Mouse (Mus musculus): ENCODE data around the gene Arhgap33.
"Not testable (repeated sequence)": the region's sequence is repeated elsewhere in the genome, so short reads cannot be mapped to it uniquely, and the experiment has no call there.

The Arhgap33 gene

DNA sequence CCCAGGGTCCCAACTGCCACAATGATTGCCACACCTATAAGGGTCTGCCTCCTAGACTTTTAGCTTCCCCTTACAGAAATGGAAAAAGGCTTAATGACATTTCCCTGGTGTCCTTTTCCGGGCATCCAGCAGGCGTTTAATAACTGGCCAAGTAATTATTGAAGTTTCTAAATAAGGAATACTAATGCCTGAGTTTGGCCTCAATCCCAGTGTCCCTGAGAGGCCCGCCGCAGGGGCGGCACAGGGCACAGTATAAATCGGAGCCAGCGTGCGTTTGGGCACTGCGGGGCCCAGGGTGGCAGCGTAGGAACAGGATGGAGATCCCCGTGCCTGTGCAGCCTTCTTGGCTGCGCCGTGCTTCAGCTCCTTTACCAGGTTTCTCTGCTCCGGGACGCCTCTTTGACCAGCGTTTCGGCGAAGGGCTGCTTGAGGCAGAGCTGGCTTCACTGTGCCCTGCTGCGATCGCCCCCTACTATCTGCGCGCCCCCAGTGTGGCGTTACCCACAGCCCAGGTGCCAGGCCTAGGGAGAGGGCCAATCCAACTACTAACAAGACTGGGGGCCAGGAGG is 18.2 kb upstream of the Arhgap33 start:
- DNase-seq (ENCODE audit: low spot score in 2 of 2), result no peak

- DNase-seq (ENCODE audit: low spot score in 2 of 2), result peak; percentile 84 to 94
Observed at GRCm38 (mm10) chr7:30552102-30553020, 17.5 kb upstream of the Arhgap33 start, which contains the start of the genes Hspb6 and Proser3. TSS of gene Hspb6 (plus strand) at chr7:30552178. TSS of gene Proser3 (minus strand) at chr7:30552299.

- no peak for DNase-seq (ENCODE audit: low spot score in 2 of 2)
Observed at GRCm38 (mm10) chr7:30551445-30552101, 16.7 kb upstream of the Arhgap33 start.

DNA sequence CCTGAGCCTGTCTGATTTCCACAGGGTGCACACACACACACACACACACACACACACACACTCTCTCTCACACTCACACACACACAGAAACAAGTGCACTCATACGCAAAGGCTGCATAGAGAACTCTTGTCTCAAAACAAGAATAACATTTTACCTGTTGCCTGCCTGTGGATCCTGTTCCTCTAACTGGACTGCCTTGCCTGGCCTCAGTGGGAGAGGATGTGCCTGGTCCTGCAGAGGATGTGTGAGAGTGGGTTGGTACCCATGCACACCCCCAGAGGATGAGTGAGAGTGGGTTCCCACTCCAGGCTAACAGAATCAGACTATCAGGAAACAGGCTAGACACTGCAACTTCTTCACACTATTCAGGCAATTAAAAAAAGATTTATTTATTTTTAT is 15.7 kb upstream of the Arhgap33 start:
- DNase-seq (ENCODE audit: low spot score in 2 of 2), result no peak

- no peak for DNase-seq (ENCODE audit: low spot score in 2 of 2)
Observed at GRCm38 (mm10) chr7:30549880-30550279, 15.0 kb upstream of the Arhgap33 start.

- DNase-seq (ENCODE audit: low spot score in 2 of 2), result no peak
Observed at GRCm38 (mm10) chr7:30544327-30544726, 9.5 kb upstream of the Arhgap33 start.

DNA sequence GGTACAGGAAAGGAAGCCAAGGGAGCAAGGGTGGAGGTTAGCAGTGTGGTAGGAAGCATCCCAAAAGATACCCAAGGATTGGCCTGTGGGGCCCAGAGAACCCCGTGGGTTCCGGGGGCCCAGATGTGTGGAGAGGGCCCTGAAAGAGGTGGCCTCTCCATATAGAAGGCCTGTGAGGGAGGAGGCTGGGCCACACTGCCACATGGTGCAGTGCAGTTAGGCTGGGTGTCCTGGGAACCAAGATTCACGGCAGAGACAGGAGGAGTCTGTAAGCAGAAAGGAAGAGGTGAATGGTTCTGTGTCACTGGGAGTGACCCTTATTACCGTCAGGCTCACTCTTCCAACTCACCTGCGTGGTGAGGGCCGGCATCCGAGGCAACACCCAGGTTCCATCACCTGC is 5.7 kb upstream of the Arhgap33 start:
- no peak for DNase-seq (ENCODE audit: low spot score in 2 of 2)

GRCm38 (mm10) chr7:30533941-30534632 is 773 bp downstream of the Arhgap33 start:
- no peak for DNase-seq (ENCODE audit: low spot score in 2 of 2)

DNA sequence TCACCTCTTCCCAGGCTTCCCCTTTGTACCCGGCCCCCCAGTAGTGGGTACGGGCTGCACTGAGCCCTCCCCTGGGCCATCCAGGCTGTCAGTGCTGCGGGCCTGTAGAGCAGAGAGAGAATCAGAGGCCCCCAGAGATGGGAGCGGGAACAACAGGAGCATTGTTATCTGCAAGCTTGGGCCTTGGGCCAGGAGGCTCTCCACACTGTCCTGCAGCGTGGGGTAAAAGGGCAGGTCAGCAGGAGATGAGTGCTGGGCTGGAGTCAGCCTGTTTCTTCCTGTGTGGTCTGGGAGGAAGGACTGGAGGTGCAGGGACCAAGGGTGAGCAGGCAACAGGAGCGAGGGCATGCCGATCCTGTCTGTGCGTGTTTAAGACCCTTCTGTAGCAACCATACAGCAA is 1.9 kb downstream of the Arhgap33 start:
- no peak for DNase-seq (ENCODE audit: low spot score in 2 of 2)

DNA sequence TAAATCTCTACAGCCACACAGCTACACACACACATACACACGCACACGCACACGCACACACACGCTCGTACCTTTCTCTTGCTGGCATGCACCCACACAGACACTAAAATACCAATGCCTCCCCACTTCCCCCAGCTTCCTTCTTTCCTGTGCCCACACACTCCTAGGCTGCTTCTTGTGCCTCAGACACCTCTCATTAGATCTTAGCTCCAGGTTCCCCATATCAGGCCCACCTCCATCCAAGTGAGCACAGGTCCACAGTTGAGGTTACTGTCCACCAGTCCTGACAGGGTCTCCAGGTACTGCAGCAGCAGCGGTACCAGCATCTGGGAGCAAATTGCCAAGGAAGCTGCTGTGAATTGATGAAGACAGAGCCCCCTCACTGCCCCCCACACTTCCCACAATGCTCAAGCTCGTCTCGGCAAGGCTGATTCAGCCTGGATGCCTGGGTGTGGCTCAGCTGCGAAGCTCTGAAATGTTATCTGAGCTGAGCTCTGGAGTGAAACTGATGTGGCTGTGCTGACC is 3.5 kb downstream of the Arhgap33 start:
- no peak for DNase-seq (ENCODE audit: low spot score in 2 of 2)

- no peak for DNase-seq (ENCODE audit: low spot score in 2 of 2)
Observed at GRCm38 (mm10) chr7:30526981-30527380, 7.9 kb downstream of the Arhgap33 start.

- DNase-seq (ENCODE audit: low spot score in 2 of 2), result no peak
Observed at GRCm38 (mm10) chr7:30526399-30526798, 8.5 kb downstream of the Arhgap33 start.

- DNase-seq (ENCODE audit: low spot score in 2 of 2), result no peak
Observed at GRCm38 (mm10) chr7:30525954-30526353, 8.9 kb downstream of the Arhgap33 start.

- no peak for DNase-seq (ENCODE audit: low spot score in 2 of 2)
Observed at GRCm38 (mm10) chr7:30524487-30524886, 10.4 kb downstream of the Arhgap33 start.

DNA sequence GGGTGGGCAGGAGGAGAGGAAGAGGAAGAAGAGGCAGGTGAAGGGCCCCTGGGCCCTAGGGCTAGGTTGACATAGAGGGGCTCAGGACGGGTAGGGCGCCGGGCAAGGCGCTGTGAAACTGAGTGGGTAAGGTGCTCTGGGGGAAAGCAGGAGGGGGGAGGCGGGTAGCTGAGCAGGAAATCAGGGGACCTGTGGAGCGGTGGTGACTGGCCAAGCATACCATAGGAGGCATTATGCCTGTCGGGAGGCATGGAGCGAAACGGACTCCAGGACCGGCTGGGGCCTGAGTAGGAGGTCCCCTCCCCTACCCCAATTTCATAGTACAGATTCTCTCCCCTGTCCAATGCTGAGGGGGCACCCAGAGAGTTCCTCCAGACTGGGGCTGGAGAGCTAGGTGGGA is 12.0 kb downstream of the Arhgap33 start:
- DNase-seq (ENCODE audit: low spot score in 2 of 2), result no peak

DNA sequence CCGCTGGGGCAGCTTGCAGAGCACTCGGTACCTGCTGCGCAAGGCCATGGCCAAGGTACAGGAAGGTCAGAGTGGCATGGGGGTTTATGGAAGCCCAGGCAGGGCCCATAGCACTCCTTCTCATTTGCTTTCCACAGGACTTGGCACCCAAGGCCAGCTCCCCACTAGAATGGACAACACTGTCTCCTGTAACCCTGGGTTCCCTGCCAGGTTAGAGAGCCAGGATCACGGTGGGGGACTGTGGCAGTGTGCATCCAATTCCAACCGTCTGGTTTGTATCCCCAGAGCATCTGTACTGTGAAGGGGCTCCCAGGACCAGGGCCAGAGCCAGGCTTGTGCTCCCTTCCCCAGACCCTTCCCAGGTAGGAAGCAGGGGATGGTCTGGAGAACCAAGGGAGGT is 14.0 kb downstream of the Arhgap33 start:
- DNase-seq (ENCODE audit: low spot score in 2 of 2), result peak in 1 of 2 experiments; percentile 45

DNA sequence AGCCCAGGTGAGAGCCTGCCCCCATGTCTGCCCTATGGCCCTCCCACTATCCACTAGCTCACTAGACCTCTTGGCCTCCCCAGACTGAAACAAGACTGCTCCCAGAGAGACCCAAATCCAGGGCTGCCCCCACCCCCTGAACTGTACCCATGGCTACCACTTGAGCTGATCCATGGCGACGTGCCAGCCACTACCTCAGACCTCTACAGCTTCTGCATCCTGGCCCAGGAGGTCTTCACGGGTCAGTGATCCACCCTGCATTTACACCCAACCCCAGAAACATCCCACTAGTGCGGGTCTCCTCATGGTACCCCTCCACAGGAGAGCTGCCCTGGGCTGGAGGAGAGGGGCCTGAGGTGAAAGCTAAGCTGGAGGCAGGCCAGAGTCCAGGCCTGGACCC is 14.5 kb downstream of the Arhgap33 start:
- peak in 1 of 2 experiments; percentile 42 for DNase-seq (ENCODE audit: low spot score in 2 of 2)

DNA sequence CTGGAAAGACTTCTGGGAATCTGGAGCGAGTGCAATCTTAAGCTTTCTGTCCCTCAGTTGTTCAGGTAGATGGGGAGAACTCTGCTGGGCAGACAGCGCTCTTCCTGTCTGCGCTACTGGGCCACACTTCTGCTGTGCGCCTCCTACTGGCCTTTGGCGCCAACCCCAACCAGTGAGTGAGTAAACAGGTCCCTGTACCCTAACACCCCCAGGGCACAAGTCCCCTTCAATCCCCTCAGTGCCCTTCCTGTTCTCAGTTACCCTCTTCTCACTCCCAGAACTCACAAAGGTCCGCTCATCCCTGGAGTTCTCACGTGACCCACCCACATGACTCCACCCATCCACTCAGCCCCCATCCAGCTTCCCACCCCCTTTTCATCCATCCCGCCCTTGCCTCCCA is 16.5 kb downstream of the Arhgap33 start:
- DNase-seq (ENCODE audit: low spot score in 2 of 2), result no peak

- no peak for DNase-seq (ENCODE audit: low spot score in 2 of 2)
Observed at GRCm38 (mm10) chr7:30515003-30515760, 19.7 kb downstream of the Arhgap33 start.

DNA sequence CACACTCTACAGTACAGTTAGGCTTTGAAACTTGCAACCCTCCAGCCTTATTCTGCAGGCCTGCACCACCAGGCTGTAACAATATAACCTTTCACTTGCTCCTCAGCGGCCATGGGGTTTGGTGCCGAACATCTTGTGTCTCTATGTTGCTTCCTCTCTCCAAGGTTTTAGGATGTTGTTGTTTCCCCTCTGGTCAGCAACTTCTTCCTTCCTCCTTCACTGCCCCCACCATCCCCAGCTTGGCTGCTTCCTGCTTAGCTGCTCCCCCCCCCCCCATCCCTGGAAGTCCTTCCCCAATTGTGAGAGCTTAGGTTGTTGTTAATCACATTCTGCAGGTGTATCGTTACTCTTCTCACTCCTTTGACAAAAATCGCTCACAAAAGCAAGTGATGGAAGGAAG is 26.8 kb downstream of the Arhgap33 start:
- DNase-seq (ENCODE audit: low spot score in 2 of 2), result no peak

DNA sequence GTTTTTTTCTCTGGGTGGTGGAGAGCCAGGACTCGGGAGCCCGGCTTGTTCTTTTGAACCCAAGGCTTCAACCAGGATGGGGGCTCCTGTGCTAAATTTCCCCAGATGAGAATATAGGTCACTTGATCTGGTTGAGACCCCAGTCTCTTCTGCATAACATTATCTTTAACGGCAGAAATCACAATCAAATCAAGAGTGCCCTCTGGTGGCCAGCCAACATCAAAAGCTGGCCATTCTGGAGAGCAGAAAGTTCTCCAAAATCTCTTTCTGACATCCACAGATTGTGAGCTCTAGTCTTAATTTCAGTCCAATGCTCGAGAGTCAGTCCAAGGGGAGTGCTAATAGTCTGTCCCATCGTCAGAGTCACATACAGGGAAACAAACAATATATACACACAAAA is 33.7 kb downstream of the Arhgap33 start:
- not testable (repeated sequence) for DNase-seq (ENCODE audit: low spot score in 2 of 2)
